Mouse (Mus musculus) CH12.LX (cell line): ENCODE results near the gene Heatr5a. TPM values are rescaled to one million over a fixed set of nuclear protein-coding genes. Genes with fewer than 3 reads are reported as not detected.

Experiments
- DNase-seq: peaks from one replicate; pipeline ENCODE4 v3.0.0-alpha.2; 2013; ENCODE audit errors: extremely low read depth
- H3K27ac ChIP-seq: 2 replicates; pipeline ENCODE4 v1.5.1; 2012; ENCODE audit warnings: low read depth, mild to moderate bottlenecking, control low read depth, moderate library complexity; ENCODE audit not compliant: insufficient read depth
- H3K27me3 ChIP-seq: replicated peaks from 2 replicates; pipeline ENCODE3; 2012; ENCODE audit warnings: inconsistent platforms
- H3K36me3 ChIP-seq, 2 experiments: replicated peaks in 1 of 2; 2 replicates each; pipeline versions ENCODE3 to v1.6.1; 2012; ENCODE audit warnings: inconsistent platforms in 1 of 2, low read length in 1 of 2, mild to moderate bottlenecking in 1 of 2, mixed read lengths in 1 of 2, moderate library complexity in 1 of 2; ENCODE audit not compliant: control insufficient read depth in 1 of 2, insufficient read depth in 1 of 2
- H3K4me1 ChIP-seq, 2 experiments: 2 replicates each; pipeline ENCODE4 v1.6.1; 2012; ENCODE audit warnings: inconsistent platforms in 1 of 2, moderate library complexity in 1 of 2; ENCODE audit not compliant: insufficient read depth in 2 of 2, control insufficient read depth in 1 of 2
- H3K4me2 ChIP-seq: 2 replicates; pipeline ENCODE4 v1.6.1; 2012; ENCODE audit warnings: low read depth, mild to moderate bottlenecking, control low read depth; ENCODE audit not compliant: poor library complexity, insufficient read depth, severe bottlenecking
- H3K4me3 ChIP-seq, 3 experiments: fragments of 150-350 bp in 1 of 3; sonication (generic) in 1 of 3; replicated peaks in 1 of 3; 2 replicates each; pipeline versions ENCODE3 to v1.5.1; 2011 to 2012; ENCODE audit warnings: low read depth in 2 of 3, low read length in 2 of 3, mild to moderate bottlenecking in 2 of 3, moderate library complexity in 2 of 3, control low read depth in 1 of 3, improper control_type of control experiment in 1 of 3, inconsistent platforms in 1 of 3, mixed read lengths in 1 of 3; ENCODE audit not compliant: poor library complexity in 1 of 3
- H3K79me2 ChIP-seq: replicated peaks from 2 replicates; pipeline ENCODE4 v1.6.1; 2012; ENCODE audit warnings: mild to moderate bottlenecking, moderate library complexity; ENCODE audit not compliant: control insufficient read depth, poor library complexity, insufficient read depth, severe bottlenecking; ENCODE audit errors: extremely low read depth
- H3K9ac ChIP-seq: 2 replicates; pipeline ENCODE4 v1.6.1; 2012; ENCODE audit warnings: low read depth, mild to moderate bottlenecking, control low read depth, moderate library complexity; ENCODE audit not compliant: insufficient read depth
- H3K9me3 ChIP-seq: replicated peaks from 2 replicates; pipeline ENCODE3; 2012; ENCODE audit warnings: low read length, inconsistent platforms, mixed read lengths
- BHLHE40 ChIP-seq: IDR thresholded peaks from 2 replicates; pipeline ENCODE4 v1.6.1; 2011; ENCODE audit warnings: mild to moderate bottlenecking, low read depth, low read length, improper control_type of control experiment
- CHD1 ChIP-seq: IDR thresholded peaks from 2 replicates; pipeline ENCODE4 v1.6.1; 2012; ENCODE audit warnings: low read depth, low read length, improper control_type of control experiment, inconsistent platforms
- CHD2 ChIP-seq: IDR thresholded peaks from 2 replicates; pipeline ENCODE4 v1.6.1; 2011; ENCODE audit warnings: low read length, improper control_type of control experiment
- CTCF ChIP-seq, 2 experiments: IDR thresholded peaks in 1 of 2; conservative IDR thresholded peaks in 1 of 2; 2 replicates each; pipeline ENCODE4 v1.5.1; 2011 to 2012; ENCODE audit warnings: low read depth in 2 of 2, low read length in 2 of 2, improper control_type of control experiment in 1 of 2, inconsistent platforms in 1 of 2, mild to moderate bottlenecking in 1 of 2, moderate library complexity in 1 of 2
- E2F4 ChIP-seq: IDR thresholded peaks from 2 replicates; pipeline ENCODE4 v1.6.1; 2011; ENCODE audit warnings: low read depth, low read length, improper control_type of control experiment; ENCODE audit not compliant: insufficient replicate concordance
- ELF1 ChIP-seq: IDR thresholded peaks from 2 replicates; pipeline ENCODE4 v1.6.1; 2014; ENCODE audit warnings: low read depth, mild to moderate bottlenecking, inconsistent platforms, low read length, improper control_type of control experiment
- ETS1 ChIP-seq: conservative IDR thresholded peaks from 2 replicates; pipeline ENCODE4 v1.6.1; 2012; ENCODE audit warnings: low read depth, mild to moderate bottlenecking, inconsistent platforms, low read length, improper control_type of control experiment, moderate library complexity
- GABPA ChIP-seq: IDR thresholded peaks from 2 replicates; pipeline ENCODE4 v1.6.1; 2012; ENCODE audit warnings: low read depth, low read length, improper control_type of control experiment, inconsistent platforms; ENCODE audit not compliant: insufficient replicate concordance
- IRF4 ChIP-seq: IDR thresholded peaks from 2 replicates; pipeline ENCODE4 v1.6.1; 2014; ENCODE audit warnings: low read depth, mild to moderate bottlenecking, inconsistent platforms, low read length, improper control_type of control experiment
- JUN ChIP-seq: IDR thresholded peaks from 2 replicates; pipeline ENCODE4 v1.6.1; 2011; ENCODE audit warnings: low read depth, mild to moderate bottlenecking, low read length, improper control_type of control experiment, moderate library complexity; ENCODE audit not compliant: insufficient read depth
- MAFK ChIP-seq: IDR thresholded peaks from 2 replicates; pipeline ENCODE4 v1.6.1; 2011; ENCODE audit warnings: low read length, improper control_type of control experiment; ENCODE audit not compliant: insufficient replicate concordance
- MAX ChIP-seq: IDR thresholded peaks from 2 replicates; pipeline ENCODE4 v1.6.1; 2011; ENCODE audit warnings: low read length, improper control_type of control experiment
- MEF2A ChIP-seq: IDR thresholded peaks from 2 replicates; pipeline ENCODE4 v1.6.1; 2014; ENCODE audit warnings: low read depth, mild to moderate bottlenecking, inconsistent platforms, low read length, improper control_type of control experiment, borderline replicate concordance
- MXI1 ChIP-seq: IDR thresholded peaks from 2 replicates; pipeline ENCODE4 v1.6.1; 2011; ENCODE audit warnings: mild to moderate bottlenecking, low read depth, low read length, improper control_type of control experiment
- NRF1 ChIP-seq: IDR thresholded peaks from 2 replicates; pipeline ENCODE4 v1.6.1; 2014; ENCODE audit warnings: low read depth, mild to moderate bottlenecking, inconsistent platforms, low read length, improper control_type of control experiment, moderate library complexity
- PAX5 ChIP-seq: IDR thresholded peaks from 2 replicates; pipeline ENCODE4 v1.6.1; 2012; ENCODE audit warnings: low read length, inconsistent platforms, mixed read lengths
- POLR2A ChIP-seq: IDR thresholded peaks from 2 replicates; pipeline ENCODE4 v1.6.1; 2011; ENCODE audit warnings: low read depth, mild to moderate bottlenecking, improper control_type of control experiment, low read length
- RAD21 ChIP-seq: IDR thresholded peaks from 2 replicates; pipeline ENCODE4 v1.6.1; 2011; ENCODE audit warnings: low read depth, mild to moderate bottlenecking, low read length, improper control_type of control experiment, moderate library complexity
- RCOR1 ChIP-seq: conservative IDR thresholded peaks from 2 replicates; pipeline ENCODE4 v1.6.1; 2012; ENCODE audit warnings: low read depth, mild to moderate bottlenecking, inconsistent platforms, low read length, improper control_type of control experiment
- SMC3 ChIP-seq: IDR thresholded peaks from 2 replicates; pipeline ENCODE4 v1.6.1; 2011; ENCODE audit warnings: low read depth, low read length, improper control_type of control experiment
- TBP ChIP-seq: conservative IDR thresholded peaks from 2 replicates; pipeline ENCODE4 v1.6.1; 2011; ENCODE audit warnings: low read depth, low read length, improper control_type of control experiment
- TCF12 ChIP-seq: IDR thresholded peaks from 2 replicates; pipeline ENCODE4 v1.6.1; 2014; ENCODE audit warnings: low read depth, mild to moderate bottlenecking, inconsistent platforms, low read length, improper control_type of control experiment
- USF2 ChIP-seq: conservative IDR thresholded peaks from 2 replicates; pipeline ENCODE4 v1.6.1; 2011; ENCODE audit warnings: low read depth, low read length, improper control_type of control experiment
- ZC3H11A ChIP-seq: IDR thresholded peaks from 2 replicates; pipeline ENCODE4 v1.6.1; 2012; ENCODE audit warnings: low read depth, mild to moderate bottlenecking, inconsistent platforms, low read length, improper control_type of control experiment
- ZKSCAN1 ChIP-seq: IDR thresholded peaks from 2 replicates; pipeline ENCODE4 v1.6.1; 2012; ENCODE audit warnings: low read depth, inconsistent platforms, low read length, improper control_type of control experiment, borderline replicate concordance
- ZNF384 ChIP-seq: IDR thresholded peaks from 2 replicates; pipeline ENCODE4 v1.6.1; 2012; ENCODE audit warnings: low read depth, low read length, improper control_type of control experiment, inconsistent platforms
- dilution Hi-C: fragments of 300-500 bp; cut with MboI; formaldehyde crosslinking; loops from 2 replicates; pipeline ENCODE4 v1.14.3; 2020; ENCODE audit warnings: low sequenced_read_pairs; ENCODE audit not compliant: extremely low pct_unique_long_range_greater_than_20kb, extremely low pct_ligation_motif_present
- in situ Hi-C: fragments of 300-500 bp; cut with MboI; formaldehyde crosslinking; loops from 3 replicates; pipeline ENCODE4 v1.14.3; 2019; ENCODE audit warnings: low sequenced_read_pairs, low pct_ligation_motif_present, low pct_unique_long_range_greater_than_20kb, mixed read lengths
- polyA plus RNA-seq: library from polyadenylated mRNA; unstranded; fragments of >175 nt; gene quantifications from 2 replicates; pipeline ENCODE4 v1.2.1, GENCODE M21; 2012; ENCODE audit warnings: low read depth; ENCODE audit not compliant: insufficient read length
- total RNA-seq, 2 experiments: library from RNA; depleted of rRNA; stranded (reverse); fragments of 300-350 nt in 1 of 2; fragments of >200 nt in 1 of 2; gene quantifications; 2 replicates each; pipeline ENCODE4 v1.2.3; 2012 to 2014

Gene Heatr5a
- total and polyA plus RNA-seq, 3 experiments = 5.4 to 7.3 (median 6.4) TPM

- no peak overlapping the region for H3K4me3 ChIP-seq
- no peaks in the 10 kb centered on the region; the same call in 1 of the 2 replicates for H3K79me2 ChIP-seq
- DNase-seq = no peak
- no peak overlapping the region for H3K9ac ChIP-seq
- in situ Hi-C loops = no loop called here
- no peak overlapping the region for H3K4me2 ChIP-seq
- H3K36me3 ChIP-seq = peaks cover 0 to 5% of the 10 kb centered on the region in 2 experiments
- dilution Hi-C loops = no loop called here
- no peaks in the 10 kb centered on the region for H3K9me3 ChIP-seq
- no peaks in the 10 kb centered on the region; a peak in 2 of 4 replicates for H3K4me1 ChIP-seq
- H3K27me3 ChIP-seq = no peaks in the 10 kb centered on the region
- H3K27ac ChIP-seq = no peak overlapping the region
- TF ChIP-seq TBP = no peak
- TF ChIP-seq NRF1 = no peak
- no peak for TF ChIP-seq MAFK
- no peak for TF ChIP-seq TCF12
- no peak for TF ChIP-seq JUN
- TF ChIP-seq ZNF384 = no peak
- no peak for TF ChIP-seq ELF1
- TF ChIP-seq SMC3 = no peak
- no peak for TF ChIP-seq CHD1
- TF ChIP-seq USF2 = no peak
- no peak for TF ChIP-seq E2F4
- TF ChIP-seq ETS1 = no peak
- TF ChIP-seq GABPA = no peak
- TF ChIP-seq CTCF (conservative IDR thresholded peaks at IDR 0.05 in 1 of 2, IDR thresholded peaks at IDR 0.05 in 1 of 2; ENCODE audit: low read depth in 2 of 2, low read length in 2 of 2) = no peak
- TF ChIP-seq RAD21 = no peak
- no peak for TF ChIP-seq MAX
- TF ChIP-seq POLR2A = no peak
- TF ChIP-seq PAX5 = no peak
Measured at GRCm38 (mm10) chr12:51985163-51985748, 14.1 kb upstream of the Heatr5a start.

- Histone ChIP-seq H3K36me3 (peaks cover 0 to 1% of the 10 kb centered on the region in 2 experiments), H3K4me2 (no peak overlapping the region), H3K9ac (no peak overlapping the region), H3K4me3 (no peak overlapping the region), H3K27ac (no peak overlapping the region), H3K79me2 (no peaks in the 10 kb centered on the region; the same call in 1 of the 2 replicates), H3K27me3 (no peaks in the 10 kb centered on the region), H3K4me1 (no peaks in the 10 kb centered on the region; a peak in 1 of 4 replicates), H3K9me3 (no peaks in the 10 kb centered on the region)
- dilution Hi-C loops = no loop called here
- TF ChIP-seq JUN (no peak), MEF2A (no peak), MAFK (no peak), ZKSCAN1 (no peak), ELF1 (no peak), BHLHE40 (no peak), IRF4 (no peak), CHD2 (no peak), MXI1 (no peak), RCOR1 (no peak), USF2 (no peak), ZC3H11A (no peak), PAX5 (no peak)
- in situ Hi-C loops = no loop called here
- no peak for DNase-seq
Measured at GRCm38 (mm10) chr12:51983625-51984024, 12.5 kb upstream of the Heatr5a start.
